Mouse (Mus musculus) spleen, postnatal 14 days (tissue): ENCODE measurements around the gene Cnn3.

Experiments
- DNase-seq, 2 experiments: peaks; one replicate each; pipeline ENCODE4 v3.0.0; 2021 to 2022; ENCODE audit warnings: low spot score in 2 of 2

The Cnn3 gene

GRCm38 (mm10) chr3:121418251-121418601 is 8.1 kb upstream of the Cnn3 start:
- DNase-seq: no peak

DNA sequence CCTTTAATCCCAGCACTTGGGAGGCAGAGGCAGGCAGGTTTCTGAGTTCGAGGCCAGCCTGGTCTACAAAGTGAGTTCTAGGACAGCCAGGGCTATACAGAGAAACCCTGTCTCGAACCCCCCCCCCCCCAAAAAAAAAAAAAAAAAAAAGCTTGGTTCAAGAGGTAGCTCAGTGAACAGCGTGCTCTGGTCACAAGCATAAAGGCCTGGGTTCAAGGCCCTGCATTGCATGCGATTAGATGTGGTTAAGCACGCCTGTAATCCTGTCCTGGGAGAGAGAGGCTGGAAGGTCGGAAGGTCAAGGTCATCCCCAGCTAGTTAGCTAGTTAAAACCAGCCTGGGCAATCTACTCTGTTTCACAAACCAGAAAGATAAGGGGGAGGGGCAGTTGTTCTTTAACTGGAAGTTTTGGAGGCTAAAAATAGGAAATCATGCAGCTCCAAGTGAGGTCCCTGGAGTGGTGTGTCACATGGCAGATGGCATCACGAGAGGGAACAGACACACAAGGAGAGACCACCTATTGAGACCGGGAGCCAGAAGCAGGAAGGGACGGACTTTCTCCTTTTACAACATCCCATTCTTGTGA is 7.4 kb upstream of the Cnn3 start:
- DNase-seq: no peak

GRCm38 (mm10) chr3:121422405-121422804 is 3.9 kb upstream of the Cnn3 start:
- DNase-seq: no peak

GRCm38 (mm10) chr3:121426621-121427519 is 573 bp downstream of the Cnn3 start:
- DNase-seq: peak; percentile 50 to 66

GRCm38 (mm10) chr3:121427520-121427908 is 1.2 kb downstream of the Cnn3 start:
- DNase-seq: peak in 1 of 2 experiments; percentile 5

GRCm38 (mm10) chr3:121428230-121428629 is 1.9 kb downstream of the Cnn3 start:
- peak in 1 of 2 experiments; percentile 5 for DNase-seq

DNA sequence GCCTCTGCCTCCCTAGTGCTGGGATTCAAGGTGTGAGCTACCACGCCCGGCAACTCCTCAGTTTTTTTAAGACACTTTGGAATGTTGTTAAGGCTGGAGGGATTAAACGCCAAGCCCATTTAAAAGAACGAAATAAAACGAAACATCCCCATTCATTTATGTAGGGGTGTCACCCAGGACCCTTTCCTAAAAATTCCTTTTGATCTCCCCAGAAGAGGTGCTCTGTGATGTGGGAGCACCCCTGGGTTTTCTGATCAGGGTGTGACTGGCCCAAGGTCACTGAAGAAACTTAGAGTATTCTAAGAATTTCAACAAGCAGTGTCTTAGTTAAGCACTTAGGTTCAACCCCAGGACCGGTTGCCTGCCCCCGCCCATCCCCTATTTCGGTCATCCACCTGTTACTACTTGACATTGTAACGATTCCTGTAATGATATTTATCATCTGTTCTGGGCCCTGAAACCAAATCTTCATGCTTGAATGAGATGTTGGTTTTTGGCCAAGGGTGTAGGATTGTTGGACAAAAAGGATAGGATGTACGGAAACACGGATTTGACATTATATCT is 2.5 kb downstream of the Cnn3 start:
- no peak for DNase-seq

DNA sequence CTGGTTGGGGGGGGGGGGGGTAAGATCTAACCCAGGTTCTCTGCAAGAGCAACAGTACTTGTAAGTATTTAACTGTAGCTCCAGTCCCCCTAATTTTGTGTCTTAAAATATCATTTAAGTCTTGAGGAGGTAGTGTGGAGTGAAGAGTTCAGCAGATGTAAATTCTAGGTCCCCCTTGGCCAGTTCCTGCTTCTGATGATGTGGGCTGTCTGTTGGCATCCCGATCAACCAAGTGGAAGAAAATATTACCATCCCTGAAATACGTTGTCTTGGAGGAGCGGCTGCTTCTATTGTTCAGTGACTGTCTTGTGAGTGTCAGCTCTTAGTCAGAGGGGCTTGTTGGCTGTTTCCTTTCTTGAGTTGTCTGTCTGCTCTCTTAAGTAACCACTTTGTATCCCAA is 3.2 kb downstream of the Cnn3 start:
- DNase-seq: no peak

- DNase-seq: no peak
Observed at GRCm38 (mm10) chr3:121430289-121430936, 4.1 kb downstream of the Cnn3 start.

- no peak for DNase-seq
Observed at GRCm38 (mm10) chr3:121433359-121433758, 7.1 kb downstream of the Cnn3 start.

- no peak for DNase-seq
Observed at GRCm38 (mm10) chr3:121433968-121434533, 7.8 kb downstream of the Cnn3 start.

- DNase-seq: no peak
Observed at GRCm38 (mm10) chr3:121435296-121435695, 9.0 kb downstream of the Cnn3 start.

DNA sequence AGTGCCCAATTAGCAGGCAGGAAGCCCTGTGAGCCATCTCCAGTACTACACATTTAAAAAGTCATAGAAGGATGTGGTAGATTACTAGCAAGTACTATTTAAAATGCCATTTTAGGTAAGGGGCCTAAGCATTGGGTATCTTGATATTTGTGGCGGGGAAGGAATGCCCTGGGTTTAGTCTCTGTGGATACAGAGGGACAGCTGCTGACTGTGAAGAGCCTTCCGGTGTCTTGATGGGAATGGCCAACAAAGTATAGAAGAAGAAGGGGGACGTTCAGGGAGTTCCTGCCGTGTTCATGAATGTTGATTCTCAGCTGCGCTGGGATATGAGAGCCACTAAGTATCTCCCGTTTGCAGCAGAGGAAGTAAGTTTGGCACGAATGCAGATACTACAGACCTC is 10.8 kb downstream of the Cnn3 start:
- no peak for DNase-seq

GRCm38 (mm10) chr3:121437996-121438395 is 11.7 kb downstream of the Cnn3 start:
- no peak for DNase-seq

DNA sequence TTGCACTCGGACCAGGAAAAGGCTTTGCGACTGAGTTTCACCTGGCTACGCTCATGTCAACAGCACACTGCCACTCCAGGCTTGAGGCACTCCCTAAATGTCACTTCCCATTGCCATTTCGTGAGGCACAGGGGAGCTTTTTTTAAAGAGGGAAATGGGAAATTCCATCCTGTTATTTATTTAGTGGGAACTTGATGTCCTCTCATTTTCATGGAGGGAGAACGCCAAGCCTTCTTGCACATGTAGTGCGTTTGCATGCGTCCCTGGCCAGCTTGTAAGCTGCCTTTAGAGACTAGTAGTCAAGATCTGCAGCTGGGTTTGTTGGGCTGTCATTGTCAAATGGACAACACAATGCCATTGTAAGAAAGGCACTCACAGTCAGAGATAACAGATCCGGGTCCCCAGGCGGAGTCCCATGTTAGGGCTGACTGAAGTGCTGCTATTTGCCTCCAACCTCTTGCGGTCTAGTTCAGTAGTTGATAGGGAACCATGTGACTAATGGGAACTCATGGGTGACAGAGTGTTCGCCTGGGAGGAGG is 13.4 kb downstream of the Cnn3 start:
- no peak for DNase-seq

GRCm38 (mm10) chr3:121441504-121441903 is 15.2 kb downstream of the Cnn3 start:
- no peak for DNase-seq

DNA sequence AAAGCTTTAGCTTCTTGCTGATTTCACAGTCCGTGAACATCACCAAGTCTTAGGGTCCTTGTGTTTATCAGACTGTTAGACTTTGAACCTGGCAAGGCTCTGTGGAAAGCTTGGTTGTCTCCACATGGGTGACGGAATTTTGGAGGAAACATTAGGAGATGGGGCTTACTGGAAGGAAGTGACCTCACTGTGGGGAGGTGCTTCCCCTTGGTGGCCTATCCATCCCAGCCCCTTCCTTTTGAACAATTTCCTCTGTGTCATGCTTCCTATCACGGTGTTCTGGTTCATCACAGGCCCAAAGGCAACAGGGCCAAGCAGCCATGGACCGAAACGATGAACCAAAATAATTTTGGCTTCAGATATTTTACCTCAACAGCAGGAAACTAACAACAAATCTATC is 16.0 kb downstream of the Cnn3 start:
- DNase-seq: no peak

GRCm38 (mm10) chr3:121443861-121444271 is 17.6 kb downstream of the Cnn3 start:
- DNase-seq: no peak

GRCm38 (mm10) chr3:121444414-121444813 is 18.1 kb downstream of the Cnn3 start:
- no peak for DNase-seq

DNA sequence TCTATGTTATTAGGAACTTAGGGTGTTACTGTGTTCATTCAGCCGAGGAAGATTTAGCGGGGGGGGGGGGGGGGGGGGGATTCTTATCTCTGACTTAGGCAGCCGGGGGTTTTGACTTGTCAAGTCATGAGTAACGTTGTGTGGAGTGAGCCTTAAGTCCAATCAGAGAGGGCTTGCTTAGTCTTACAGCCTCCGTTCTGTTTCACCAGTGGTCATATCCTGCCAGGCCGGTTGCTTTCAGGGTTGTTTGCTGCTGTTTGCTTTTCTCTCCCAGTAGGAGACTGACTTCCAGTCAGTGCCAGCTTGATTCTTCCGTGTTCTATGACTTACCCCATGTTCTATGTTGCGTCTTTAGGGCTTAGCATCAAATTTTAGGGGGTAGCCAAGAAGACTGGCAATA is 20.2 kb downstream of the Cnn3 start:
- DNase-seq: no peak

DNA sequence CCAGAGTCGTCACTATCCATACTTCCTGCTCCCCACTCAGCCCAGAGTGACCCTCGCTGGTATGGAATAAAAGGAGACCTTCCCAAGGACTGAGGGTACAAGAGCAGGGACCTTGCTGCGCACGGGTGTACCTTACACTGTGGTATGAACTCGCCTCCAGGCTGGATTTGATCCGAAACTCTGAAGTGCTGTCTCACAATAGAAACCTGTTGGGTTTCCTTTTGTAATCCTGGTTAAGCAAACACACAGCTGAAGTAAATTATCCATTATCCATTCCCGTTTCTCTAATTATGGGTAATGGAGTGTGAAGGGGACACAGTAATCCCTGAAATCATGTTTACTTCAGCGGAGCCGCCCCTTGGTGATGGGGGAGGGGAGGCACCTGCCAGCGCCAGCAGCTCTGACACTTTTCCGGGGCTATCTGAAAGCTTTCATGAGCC is 21.8 kb downstream of the Cnn3 start:
- no peak for DNase-seq

DNA sequence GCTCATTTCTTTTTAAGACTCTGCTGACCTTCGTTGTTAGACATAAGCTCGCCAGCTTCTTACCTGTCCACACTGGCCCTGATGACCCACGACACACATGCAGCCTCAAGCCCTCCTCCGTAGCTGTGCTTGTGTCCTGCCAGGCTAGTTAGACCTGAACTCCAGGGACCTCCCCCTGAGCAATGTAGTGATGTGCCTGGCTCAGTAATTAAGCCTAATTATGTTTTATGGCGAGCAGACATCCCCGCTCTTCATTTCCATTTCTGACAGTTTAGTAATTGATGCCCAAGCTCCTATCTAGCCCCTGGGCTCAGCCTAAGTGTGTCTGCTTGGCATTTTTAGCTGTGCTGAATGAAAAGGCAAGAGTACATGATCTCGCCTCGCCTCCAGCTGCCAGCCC is 22.3 kb downstream of the Cnn3 start:
- DNase-seq: no peak
